Comparison of ENCODE assay signal across 10 mouse cellular contexts in the genomic region with DNA sequence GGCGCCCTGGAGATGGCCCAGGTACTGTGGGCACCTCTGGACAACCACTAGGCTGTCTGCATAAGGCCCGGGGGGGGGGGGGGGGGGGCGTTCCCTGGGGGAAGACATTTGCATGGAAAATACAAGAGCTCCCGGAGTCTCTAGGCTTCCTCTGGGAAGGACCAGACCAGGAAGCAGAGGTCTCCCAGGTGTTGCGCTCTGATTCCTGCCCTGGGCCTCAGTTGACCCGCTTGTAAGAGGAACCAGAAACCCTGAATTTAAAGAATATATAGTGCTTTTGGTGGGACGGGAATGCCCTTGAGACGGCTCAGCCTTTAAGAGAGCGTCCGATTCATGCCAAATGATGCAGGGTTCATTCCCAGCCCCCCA. TPM values are rescaled to one million over a fixed set of nuclear protein-coding genes. Genes with fewer than 3 reads are reported as not detected.
DNase-seq lines count a peak whose midpoint lies in the region; ATAC-seq and TF ChIP-seq lines count a peak whose summit lies in the region.
"Had no signal": no experiment of that assay in that cellular context is flagged by ENCODE, and none has a peak within 500 bp of the region (broad histone marks: within the 10 kb centered on the region; RNA-seq: fewer than 3 reads in every experiment).

No protein-coding gene starts in this region.

- no peak for ATAC-seq in embryonic facial prominence, embryonic 15.5 days (ENCODE audit: insufficient number of reproducible peaks, low FRiP score, low TSS enrichment, low read depth)
- no peak for ATAC-seq in intestine, embryonic 14.5 days (replicated peaks; ENCODE audit: low FRiP score, low TSS enrichment, low read depth)
- ATAC-seq in midbrain, embryonic 14.5 days (ENCODE audit: low FRiP score, low TSS enrichment), result no peak

- TF ChIP-seq CTCF in kidney, adult 2 months (conservative IDR thresholded peaks at IDR 0.05; ENCODE audit: insufficient read depth, insufficient read length, low read depth, low read length), result no peak

- no peaks in the 10 kb centered on the region for H3K9me3 ChIP-seq in embryonic facial prominence, embryonic 15.5 days (replicated peaks)
- H3K9me3 ChIP-seq in intestine, embryonic 14.5 days (ENCODE audit: control insufficient read depth, low read length), result no peaks in the 10 kb centered on the region
- no peaks in the 10 kb centered on the region for H3K9me3 ChIP-seq in midbrain, embryonic 14.5 days (ENCODE audit: control insufficient read depth, low read length)

- H3K9ac ChIP-seq in embryonic facial prominence, embryonic 15.5 days, result no peak overlapping the region
- H3K9ac ChIP-seq in intestine, embryonic 14.5 days (ENCODE audit: low read length), result no peak overlapping the region
- H3K9ac ChIP-seq in midbrain, embryonic 14.5 days (replicated peaks; ENCODE audit: low read length), result peak overlapping the region; percentile 43

- peak overlapping the region; percentile 43 for H3K4me3 ChIP-seq in kidney, adult 2 months (ENCODE audit: insufficient read depth, low read depth, low read length)
- H3K4me3 ChIP-seq in embryonic facial prominence, embryonic 15.5 days (replicated peaks), result peak overlapping the region; percentile 38
- H3K4me3 ChIP-seq in intestine, embryonic 14.5 days (ENCODE audit: low read depth, low read length), result peak overlapping the region; percentile 31
- peak overlapping the region; percentile 25 for H3K4me3 ChIP-seq in midbrain, embryonic 14.5 days (replicated peaks; ENCODE audit: low read depth, low read length)

- peak overlapping the region; percentile 13; the same call in 1 of the 2 replicates for H3K27ac ChIP-seq in kidney, adult 2 months (ENCODE audit: insufficient read depth, low read depth, low read length)
- no peak overlapping the region for H3K27ac ChIP-seq in embryonic facial prominence, embryonic 15.5 days (replicated peaks)
- H3K27ac ChIP-seq in intestine, embryonic 14.5 days (ENCODE audit: low read depth), result 0 out of 2 replicates have a peak overlapping the region, but pooled peaks have one; percentile 2
- H3K27ac ChIP-seq in midbrain, embryonic 14.5 days (replicated peaks; ENCODE audit: low read depth, low read length), result peak overlapping the region; percentile 78

- H3K4me2 ChIP-seq in embryonic facial prominence, embryonic 15.5 days (replicated peaks), result peak overlapping the region; percentile 56
- peak overlapping the region; percentile 47 for H3K4me2 ChIP-seq in intestine, embryonic 14.5 days (ENCODE audit: low read length)
- peak overlapping the region; percentile 52 for H3K4me2 ChIP-seq in midbrain, embryonic 14.5 days (ENCODE audit: low read length)

- no peak for TF ChIP-seq POLR2A in kidney, adult 2 months (IDR thresholded peaks at IDR 0.05; ENCODE audit: low read depth, low read length)

- no peak for DNase-seq in kidney, adult 2 months
- DNase-seq in kidney, adult 8-10 months, result no peak
- DNase-seq in intestine, embryonic 14.5 days (ENCODE audit: low spot score), result no peak
- DNase-seq in midbrain, embryonic 14.5 days, result no peak
- no peak for DNase-seq in gastrocnemius, postnatal 10 days
- no peak for DNase-seq in layer of hippocampus, postnatal 14 days (ENCODE audit: low spot score in 2 of 2)
- DNase-seq in kidney, postnatal 36 days, result no peak
- DNase-seq: thymus, postnatal 4 days had no signal

- no peaks in the 10 kb centered on the region; the same call in 1 of the 2 replicates for H3K4me1 ChIP-seq in kidney, adult 2 months (ENCODE audit: control insufficient read depth, insufficient read depth, low read length)
- peaks cover 14% of the 10 kb centered on the region for H3K4me1 ChIP-seq in embryonic facial prominence, embryonic 15.5 days
- H3K4me1 ChIP-seq in intestine, embryonic 14.5 days (replicated peaks; ENCODE audit: control insufficient read depth, insufficient read depth, low read length), result peaks cover 5% of the 10 kb centered on the region; the same call in 1 of the 2 replicates
- H3K4me1 ChIP-seq in midbrain, embryonic 14.5 days (ENCODE audit: control insufficient read depth, insufficient read depth, low read length), result peaks cover 20% of the 10 kb centered on the region

- no peaks in the 10 kb centered on the region for H3K27me3 ChIP-seq in kidney, adult 2 months (replicated peaks; ENCODE audit: control insufficient read depth, insufficient read depth, low read length)
- no peaks in the 10 kb centered on the region for H3K27me3 ChIP-seq in embryonic facial prominence, embryonic 15.5 days
- no peaks in the 10 kb centered on the region for H3K27me3 ChIP-seq in intestine, embryonic 14.5 days (replicated peaks; ENCODE audit: control insufficient read depth, insufficient read depth, low read length)
- no peaks in the 10 kb centered on the region for H3K27me3 ChIP-seq in midbrain, embryonic 14.5 days (ENCODE audit: control insufficient read depth, insufficient read depth, low read length)
- H3K27me3 ChIP-seq: CH12.LX had no signal

- H3K36me3 ChIP-seq in kidney, adult 2 months (ENCODE audit: control insufficient read depth, insufficient read depth, low read length), result peaks cover 1% of the 10 kb centered on the region; the same call in 1 of the 2 replicates
- peaks cover 25% of the 10 kb centered on the region; the same call in 1 of the 2 replicates for H3K36me3 ChIP-seq in embryonic facial prominence, embryonic 15.5 days
- peaks cover 55% of the 10 kb centered on the region for H3K36me3 ChIP-seq in intestine, embryonic 14.5 days (ENCODE audit: control insufficient read depth, insufficient read depth, low read length)
- H3K36me3 ChIP-seq in midbrain, embryonic 14.5 days (ENCODE audit: control insufficient read depth, insufficient read depth, low read length), result peaks cover 69% of the 10 kb centered on the region

- WGBS in kidney, adult 2 months, result 24% methylated on average over 10 of the region's 10 CpGs
- WGBS in embryonic facial prominence, embryonic 15.5 days, result 25% methylated on average over 9 of the region's 10 CpGs
- 23% methylated on average over 10 of the region's 10 CpGs for WGBS in intestine, embryonic 14.5 days
- 15% methylated on average over 10 of the region's 10 CpGs for WGBS in midbrain, embryonic 14.5 days

RNA-seq across cellular contexts. Expression of a gene that starts 5.4 kb away (rescaled TPM):
- polyA plus RNA-seq in kidney, adult 2 months (2012; rRNA removed), result 72.5 and 93.3 TPM in 2 replicates
- 69.0 and 71.3 TPM in 2 replicates for polyA plus RNA-seq in embryonic facial prominence, embryonic 15.5 days (2015; fragmentation: Nextera tagmentation; extraction: Ambion mirVana)
- polyA plus RNA-seq in intestine, embryonic 14.5 days (2014; fragmentation: Nextera tagmentation; extraction: Ambion mirVana), result 71.1 and 74.8 TPM in 2 replicates
- 50.5 and 51.1 TPM in 2 replicates for polyA plus RNA-seq in midbrain, embryonic 14.5 days (2014; fragmentation: Nextera tagmentation; extraction: Ambion mirVana)
- 10 to 100 TPM; 12.7 to 13.7 TPM for total RNA-seq in gastrocnemius, postnatal 10 days (2021)
- 10 to 100 TPM; 29.7 to 31.2 TPM for total RNA-seq in layer of hippocampus, postnatal 14 days (2021)

RNA-seq across cellular contexts. Expression of a gene that starts 10.8 kb away (rescaled TPM):
- not detected in 2 replicates for polyA plus RNA-seq in kidney, adult 2 months (2012; rRNA removed)
- polyA plus RNA-seq in embryonic facial prominence, embryonic 15.5 days (2015; fragmentation: Nextera tagmentation; extraction: Ambion mirVana), result 0.32 and 0.42 TPM in 2 replicates
- polyA plus RNA-seq in intestine, embryonic 14.5 days (2014; fragmentation: Nextera tagmentation; extraction: Ambion mirVana), result 0.38 and 0.75 TPM in 2 replicates
- 3.2 and 4.6 TPM in 2 replicates for polyA plus RNA-seq in midbrain, embryonic 14.5 days (2014; fragmentation: Nextera tagmentation; extraction: Ambion mirVana)
- not detected for total RNA-seq in gastrocnemius, postnatal 10 days (2021)
- 1 to 10 TPM; 2.8 to 2.9 TPM for total RNA-seq in layer of hippocampus, postnatal 14 days (2021)
- total RNA-seq: CH12.LX had no signal

RNA-seq across cellular contexts. Expression of a gene that starts 23.8 kb away (rescaled TPM):
- 1.1 TPM in 2 replicates for polyA plus RNA-seq in kidney, adult 2 months (2012; rRNA removed)
- polyA plus RNA-seq in embryonic facial prominence, embryonic 15.5 days (2015; fragmentation: Nextera tagmentation; extraction: Ambion mirVana), result 0.87 and 1.6 TPM in 2 replicates
- polyA plus RNA-seq in intestine, embryonic 14.5 days (2014; fragmentation: Nextera tagmentation; extraction: Ambion mirVana), result 0.13 and 0.20 TPM in 2 replicates
- polyA plus RNA-seq in midbrain, embryonic 14.5 days (2014; fragmentation: Nextera tagmentation; extraction: Ambion mirVana), result 0.41 and 0.80 TPM in 2 replicates
- under 1 TPM in 1 of 2 experiments, not detected in 1; 0.11 TPM for total RNA-seq in gastrocnemius, postnatal 10 days (2021)
- total RNA-seq in layer of hippocampus, postnatal 14 days (2021), result 1 to 10 TPM in 1 of 2 experiments, under 1 TPM in 1; 0.33 to 1.6 TPM

RNA-seq across cellular contexts. Expression of a gene that starts 23.9 kb away (rescaled TPM):
- 8.0 and 11.8 TPM in 2 replicates for polyA plus RNA-seq in kidney, adult 2 months (2012; rRNA removed)
- 6.7 and 7.0 TPM in 2 replicates for polyA plus RNA-seq in embryonic facial prominence, embryonic 15.5 days (2015; fragmentation: Nextera tagmentation; extraction: Ambion mirVana)
- 4.4 and 5.1 TPM in 2 replicates for polyA plus RNA-seq in intestine, embryonic 14.5 days (2014; fragmentation: Nextera tagmentation; extraction: Ambion mirVana)
- 3.5 TPM in 2 replicates for polyA plus RNA-seq in midbrain, embryonic 14.5 days (2014; fragmentation: Nextera tagmentation; extraction: Ambion mirVana)
- 1 to 10 TPM; 2.3 to 2.7 TPM for total RNA-seq in gastrocnemius, postnatal 10 days (2021)
- total RNA-seq in layer of hippocampus, postnatal 14 days (2021), result 1 to 10 TPM; 7.1 to 8.6 TPM

RNA-seq across cellular contexts. Expression of a gene that starts 30.8 kb away (rescaled TPM):
- 28.4 and 30.4 TPM in 2 replicates for polyA plus RNA-seq in kidney, adult 2 months (2012; rRNA removed)
- polyA plus RNA-seq in embryonic facial prominence, embryonic 15.5 days (2015; fragmentation: Nextera tagmentation; extraction: Ambion mirVana), result 27.3 and 27.6 TPM in 2 replicates
- polyA plus RNA-seq in intestine, embryonic 14.5 days (2014; fragmentation: Nextera tagmentation; extraction: Ambion mirVana), result 32.5 and 32.7 TPM in 2 replicates
- 45.8 and 45.9 TPM in 2 replicates for polyA plus RNA-seq in midbrain, embryonic 14.5 days (2014; fragmentation: Nextera tagmentation; extraction: Ambion mirVana)
- total RNA-seq in gastrocnemius, postnatal 10 days (2021), result 10 to 100 TPM; 13.2 to 16.6 TPM
- total RNA-seq in layer of hippocampus, postnatal 14 days (2021), result 10 to 100 TPM; 31.4 to 33.2 TPM
